Mouse (Mus musculus) fat pad, adult 2 months (tissue): ENCODE measurements around the gene Atg2a.
A peak's percentile ranks its signal among the peaks of the same experiment; 100 is the strongest.
"Not testable (repeated sequence)": the region's sequence is repeated elsewhere in the genome, so short reads cannot be mapped to it uniquely, and the experiment has no call there.

ENCODE experiments used
- DNase-seq: peaks from one replicate; pipeline ENCODE4 v3.0.0-alpha.2; 2011; ENCODE audit warnings: low read depth, low spot score; ENCODE audit errors: extremely low read depth

The Atg2a gene

DNA sequence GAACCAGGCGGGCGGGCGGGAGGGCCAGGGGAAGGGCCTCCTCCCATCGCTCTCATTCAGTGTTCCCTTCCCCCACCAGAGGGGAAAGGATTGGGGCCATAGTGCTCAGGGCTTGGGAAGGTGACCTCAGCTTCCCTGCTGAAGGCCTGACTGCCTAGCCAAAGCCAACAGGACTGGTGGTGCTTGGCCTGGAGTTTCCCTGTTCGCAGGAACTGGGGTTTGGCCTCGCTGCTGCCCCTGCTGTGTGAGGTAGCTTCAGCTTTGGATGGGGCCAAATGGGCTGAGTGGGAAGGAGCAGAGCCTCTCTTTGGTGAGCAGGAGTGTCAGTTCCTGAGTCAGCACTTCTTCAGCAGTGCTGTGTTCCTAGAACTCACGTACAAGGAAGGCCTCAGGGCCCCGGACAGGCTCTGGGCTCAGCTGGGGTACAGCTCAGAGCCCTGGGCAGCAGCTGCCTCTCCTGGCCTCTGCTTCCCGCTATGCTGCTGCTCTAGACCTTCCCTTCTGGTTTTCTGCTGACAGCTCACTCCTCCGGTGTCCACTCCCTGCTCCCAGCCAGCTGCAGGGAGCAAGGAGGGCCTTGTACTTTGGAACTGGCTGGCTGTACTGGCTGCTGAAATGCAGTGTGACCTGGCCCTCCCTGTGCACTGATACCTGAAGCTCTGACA lies 49.8 kb downstream of the Atg2a start:
- no peak for DNase-seq

DNA sequence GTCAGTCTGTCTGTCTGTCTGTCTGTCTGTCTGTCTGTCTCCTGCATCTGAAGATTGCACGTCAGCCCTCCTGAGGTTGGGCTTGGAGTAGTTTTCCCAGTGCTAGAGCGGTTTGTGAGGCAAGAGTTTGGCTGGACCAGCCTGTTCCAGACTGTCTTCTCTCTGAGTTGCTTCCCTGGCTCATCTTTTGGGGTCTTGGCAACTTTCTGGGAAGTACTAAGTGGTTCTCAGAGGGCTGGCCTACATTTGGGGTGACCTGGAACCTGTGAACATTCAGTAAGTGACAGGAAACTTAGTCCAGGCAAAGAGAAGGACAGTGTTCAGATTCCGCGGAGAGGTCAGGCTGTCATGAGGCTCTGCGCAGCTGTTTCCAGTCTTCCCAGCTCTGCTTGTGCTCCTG lies 50.8 kb downstream of the Atg2a start:
- no peak for DNase-seq

DNA sequence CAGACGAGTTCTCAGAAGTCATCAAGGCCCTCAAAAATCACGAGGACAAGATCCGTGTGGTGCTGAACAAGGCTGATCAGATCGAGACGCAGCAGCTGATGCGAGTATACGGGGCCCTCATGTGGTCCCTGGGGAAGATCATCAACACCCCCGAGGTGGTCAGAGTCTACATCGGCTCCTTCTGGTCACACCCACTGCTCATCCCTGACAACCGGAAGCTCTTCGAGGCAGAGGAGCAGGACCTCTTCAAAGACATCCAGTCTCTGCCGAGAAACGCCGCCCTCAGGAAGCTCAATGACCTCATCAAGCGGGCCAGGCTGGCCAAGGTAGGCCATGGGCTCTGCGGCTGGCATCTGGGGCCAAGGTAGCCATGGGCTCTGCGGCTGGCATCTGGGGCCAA lies 52.8 kb downstream of the Atg2a start:
- DNase-seq: no peak

DNA sequence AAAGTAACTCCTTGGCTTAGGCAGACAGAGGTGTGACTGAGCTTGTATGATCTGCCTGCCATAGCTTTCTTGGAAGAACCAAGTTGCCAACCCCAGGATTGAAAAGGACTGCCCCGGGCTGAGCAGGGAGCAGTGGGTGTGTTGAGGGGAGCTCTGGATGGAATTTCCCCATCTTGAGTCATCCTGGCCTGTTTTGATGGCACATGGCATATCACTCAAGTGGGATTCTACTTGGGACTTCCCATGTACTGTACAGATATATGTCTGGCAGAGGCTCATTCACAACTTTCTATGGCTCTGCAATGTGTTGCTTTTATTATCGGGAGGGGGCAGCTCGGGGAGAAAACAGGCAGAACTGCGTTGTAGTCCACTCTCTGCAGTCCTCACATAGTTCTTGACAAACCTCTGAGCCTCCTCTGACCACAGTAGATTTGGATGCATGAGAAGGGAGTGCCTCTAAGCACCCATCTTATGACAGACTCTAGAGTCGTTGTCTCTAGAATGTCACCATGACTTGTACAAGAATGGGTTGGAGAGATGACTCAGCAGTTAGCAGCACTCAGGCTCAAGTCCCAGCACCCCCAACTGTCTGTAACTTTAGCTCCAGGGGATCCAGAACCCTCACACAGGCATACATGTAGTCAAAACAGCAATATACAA lies 55.2 kb downstream of the Atg2a start:
- no peak for DNase-seq

DNA sequence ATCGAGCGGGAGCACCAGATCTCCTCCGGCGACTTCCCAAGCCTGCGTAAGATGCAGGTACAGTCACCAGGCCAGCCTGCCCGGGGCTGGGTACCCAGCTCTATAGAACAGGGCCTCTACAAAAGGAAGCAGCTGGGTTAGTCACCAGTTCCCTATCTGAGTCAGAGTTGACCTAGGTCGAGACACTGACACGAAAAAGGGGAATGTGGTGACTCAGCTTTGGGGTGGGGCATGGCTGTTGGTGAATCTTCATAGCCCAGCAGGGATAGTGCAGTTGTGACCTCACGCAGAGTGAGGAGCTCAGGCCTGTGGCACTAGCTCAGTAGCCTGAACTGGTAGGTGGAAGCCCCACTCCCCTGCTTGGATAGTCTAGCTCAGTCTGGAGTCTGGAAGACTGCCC lies 56.2 kb downstream of the Atg2a start:
- no peak for DNase-seq

DNA sequence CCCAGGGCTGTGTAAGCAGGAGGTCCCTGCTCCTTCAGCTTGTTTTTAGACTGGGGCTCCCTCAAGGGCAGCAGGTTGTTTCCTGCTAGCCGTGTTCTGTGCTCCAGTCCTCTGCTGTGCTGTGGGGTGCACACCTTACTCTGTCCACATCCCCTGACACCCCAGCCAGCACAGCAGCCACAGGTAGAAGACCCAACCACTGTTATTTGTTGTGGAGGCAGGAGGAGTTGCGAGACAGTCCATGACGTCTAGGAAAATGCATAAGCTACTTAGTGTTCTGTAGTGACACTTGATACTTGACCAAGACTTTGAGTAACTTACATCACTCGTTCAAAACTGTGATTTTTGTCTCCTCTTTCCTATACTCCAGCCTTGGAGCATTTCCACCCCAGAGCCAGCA lies 57.5 kb downstream of the Atg2a start:
- no peak for DNase-seq

DNA sequence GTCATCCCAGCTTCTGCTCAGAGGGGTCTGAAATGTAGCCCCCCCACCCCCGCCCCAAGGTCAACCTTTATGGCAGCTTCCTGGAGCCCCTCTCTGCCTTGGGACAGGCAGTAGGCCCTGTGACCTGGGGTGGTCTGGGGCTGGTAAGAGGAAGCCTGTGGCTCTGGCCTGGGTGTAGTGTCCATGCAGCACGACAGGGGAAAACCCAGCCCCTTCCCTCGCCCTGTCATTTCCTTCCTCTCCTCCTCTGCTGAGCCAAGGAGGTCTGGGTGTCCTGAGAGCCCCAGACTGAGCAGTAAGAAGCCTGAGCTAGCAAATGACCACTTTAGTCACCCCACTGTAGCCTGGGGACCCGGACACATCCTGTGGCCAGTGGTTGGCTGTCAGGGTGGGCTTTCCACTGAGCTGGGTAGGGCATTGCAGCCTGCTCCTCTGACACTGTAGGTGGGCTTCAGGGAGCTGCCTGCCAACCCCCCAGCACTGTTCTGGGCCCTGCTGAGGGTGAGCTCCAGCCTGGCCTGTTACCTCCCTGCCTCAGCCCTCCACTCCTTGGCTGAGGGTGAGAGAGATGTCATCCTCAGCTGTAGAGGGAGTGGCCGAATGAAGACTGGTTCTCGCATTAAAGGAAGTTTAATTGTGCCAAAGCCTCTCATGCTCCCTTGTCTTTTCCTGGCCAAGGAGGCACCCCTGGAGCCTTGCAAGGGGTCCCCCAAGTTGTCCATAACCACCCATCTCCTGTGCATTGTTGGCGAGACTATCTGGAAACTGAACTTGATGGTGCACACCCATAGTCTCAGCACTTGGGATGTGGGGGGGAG lies 58.2 kb downstream of the Atg2a start:
- DNase-seq: no peak

DNA sequence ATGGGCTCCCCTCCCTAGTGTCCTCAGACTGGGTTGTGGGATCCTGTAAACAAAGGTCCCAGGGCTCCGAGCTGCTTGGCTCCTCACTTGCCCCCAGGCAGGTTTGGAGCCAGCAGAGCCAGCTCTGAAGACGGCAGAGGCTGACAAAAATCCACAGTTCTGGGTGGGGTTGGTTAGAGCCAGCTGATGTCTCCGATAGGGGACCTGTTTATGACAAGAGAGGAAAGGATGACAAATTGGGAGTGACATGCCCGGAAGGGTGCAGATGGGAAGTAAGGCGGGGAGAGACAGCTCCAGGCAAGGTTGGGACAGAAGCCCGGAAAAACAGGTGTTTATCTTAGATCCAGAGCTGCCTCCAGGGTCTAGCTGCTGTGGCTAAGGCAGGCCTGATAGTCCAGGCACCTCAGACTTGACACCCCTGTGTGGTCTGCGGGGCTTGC lies 59.0 kb downstream of the Atg2a start:
- no peak for DNase-seq

DNA sequence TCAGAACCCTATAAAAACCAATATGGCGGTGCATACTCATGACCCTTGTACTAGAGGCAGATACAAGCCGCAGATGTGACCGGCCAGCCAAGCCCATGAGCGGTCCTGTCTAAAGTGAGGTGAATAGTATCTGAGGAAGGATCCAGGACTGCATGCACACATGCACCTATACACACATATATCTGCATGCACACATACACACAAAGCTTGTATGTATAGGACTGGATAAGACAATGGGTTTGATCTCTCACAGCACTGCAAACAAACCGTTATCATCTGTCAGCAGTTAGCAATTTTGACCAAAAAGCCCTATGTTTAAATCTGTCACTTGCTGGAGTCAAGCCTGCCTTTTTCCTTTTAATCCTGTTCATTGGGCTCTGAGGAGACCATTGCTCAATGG lies 60.6 kb downstream of the Atg2a start:
- DNase-seq: no peak

DNA sequence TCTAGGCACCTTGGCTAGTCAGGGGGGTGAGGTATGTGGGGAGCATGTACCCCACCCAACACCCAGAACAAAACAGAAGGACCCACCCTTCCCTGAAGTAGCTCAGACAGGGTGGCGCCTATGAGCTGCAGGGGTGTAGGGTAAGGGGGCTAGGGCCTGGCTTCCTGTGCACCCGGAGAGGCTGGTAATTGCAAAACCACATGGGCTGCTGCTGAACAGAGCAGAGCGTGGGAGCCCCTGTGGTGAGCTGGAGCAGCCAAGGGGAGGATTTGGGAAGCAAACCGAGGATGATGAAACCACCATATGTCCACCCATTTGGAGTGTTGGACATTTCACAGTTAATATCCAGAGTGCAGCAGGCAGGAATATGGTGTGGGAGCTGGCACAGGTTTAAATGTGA lies 61.1 kb downstream of the Atg2a start:
- DNase-seq: no peak

DNA sequence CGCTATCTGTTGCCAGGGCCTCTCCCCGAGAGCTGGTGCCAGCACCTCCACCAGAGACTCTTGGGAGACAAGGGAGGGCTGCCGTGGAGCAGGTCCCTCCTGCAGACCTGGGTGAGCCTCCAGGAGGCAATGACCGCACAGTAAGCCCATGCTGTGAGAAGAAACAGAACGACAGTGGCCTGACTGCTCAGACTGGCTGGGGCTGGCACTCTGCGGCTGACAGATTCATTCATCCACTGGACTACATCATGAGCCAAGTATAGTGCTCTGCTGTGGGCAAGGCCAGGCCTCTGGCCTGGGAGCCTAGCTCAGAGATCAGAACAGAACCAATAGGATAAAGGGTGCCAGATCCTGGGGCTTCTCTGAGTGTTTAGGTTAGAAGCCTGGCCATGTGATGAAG lies 62.4 kb downstream of the Atg2a start:
- no peak for DNase-seq

DNA sequence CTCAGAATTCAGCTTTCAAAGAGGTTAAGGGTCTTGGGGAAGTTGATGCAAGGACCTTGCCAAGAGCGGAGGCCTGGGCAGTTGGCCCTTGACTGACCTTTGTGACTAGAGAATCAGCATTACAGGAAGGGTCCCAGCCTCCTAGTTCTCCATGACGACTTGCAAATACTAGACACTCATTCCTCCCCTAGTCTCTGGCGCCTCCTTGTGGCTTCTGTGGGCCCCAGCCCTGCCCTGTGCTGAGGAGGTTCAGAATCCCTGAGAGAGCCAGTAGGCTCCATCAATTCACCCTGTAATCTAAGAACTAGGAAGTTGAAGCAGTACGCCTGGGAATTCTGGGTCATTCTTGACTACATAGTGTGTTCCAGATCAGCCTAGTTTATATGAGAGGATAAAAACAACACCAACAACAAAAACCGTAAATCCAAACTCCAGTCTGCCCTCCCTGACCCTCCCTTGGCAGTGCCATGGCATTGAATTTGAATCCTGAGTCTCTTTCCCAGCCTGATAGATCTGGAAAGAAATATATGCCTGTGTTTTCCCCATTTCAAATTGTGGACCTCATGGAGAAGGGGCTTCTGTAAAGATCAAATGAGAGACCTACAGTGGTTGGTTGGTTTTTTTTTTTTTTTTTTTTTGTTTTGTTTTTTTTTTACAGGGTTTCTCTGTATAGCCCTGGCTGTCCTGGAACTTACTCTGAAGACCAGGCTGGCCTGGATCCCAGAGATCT lies 63.5 kb downstream of the Atg2a start:
- DNase-seq: no peak

DNA sequence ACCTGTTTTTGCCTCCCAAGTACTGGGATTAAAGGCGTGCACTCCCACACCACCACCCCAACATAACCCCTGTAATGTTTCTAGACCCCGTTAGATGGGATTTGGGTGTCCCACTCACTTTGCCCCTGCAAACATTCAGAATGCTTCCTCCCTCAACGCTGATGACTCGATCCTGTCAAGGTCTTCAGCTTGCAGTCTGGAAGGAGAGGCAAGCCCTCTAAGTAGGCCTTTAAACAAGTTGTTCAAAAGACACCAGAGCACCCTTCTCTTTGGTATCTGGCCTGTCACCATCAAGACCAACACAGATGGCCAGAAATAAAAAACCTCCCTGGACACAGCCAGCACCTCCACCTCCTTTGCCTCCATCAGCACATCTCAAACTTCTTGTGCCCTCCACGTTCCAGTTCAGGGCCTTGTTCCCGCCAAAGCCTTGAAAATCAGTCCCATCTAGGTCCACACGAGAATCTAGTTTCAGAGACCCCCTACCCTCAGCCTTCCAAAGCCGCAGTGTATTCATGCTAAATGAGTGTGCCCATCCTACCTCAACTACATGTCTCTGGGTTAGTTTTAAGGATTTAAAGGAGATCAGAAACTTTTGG lies 64.1 kb downstream of the Atg2a start:
- DNase-seq: no peak

DNA sequence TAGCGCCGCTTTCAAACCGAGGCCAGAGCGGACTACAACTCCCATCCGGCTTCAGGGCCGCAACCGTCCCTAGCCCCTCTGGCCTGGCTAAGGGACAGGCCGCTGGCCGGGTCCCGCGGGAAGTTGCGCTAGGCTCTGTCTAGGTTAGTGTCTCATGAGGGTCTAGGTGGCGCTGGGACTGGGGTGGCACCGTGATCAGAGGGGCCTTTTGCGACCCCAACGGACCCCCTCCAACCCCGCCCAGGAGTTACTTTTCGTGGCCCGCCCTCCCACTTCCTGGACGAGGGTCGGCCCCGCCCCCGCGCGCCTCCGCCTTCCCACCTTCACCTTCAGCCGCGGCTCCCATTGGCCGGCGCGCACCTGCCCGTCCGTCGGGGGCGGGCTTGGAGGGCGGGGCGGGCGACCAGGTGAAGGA lies 64.7 kb downstream of the Atg2a start, which contains the start of gene Cdc42bpg:
TSS of gene Cdc42bpg (plus strand) at position 320 of the 415 bp plus-strand sequence.
- no peak for DNase-seq

DNA sequence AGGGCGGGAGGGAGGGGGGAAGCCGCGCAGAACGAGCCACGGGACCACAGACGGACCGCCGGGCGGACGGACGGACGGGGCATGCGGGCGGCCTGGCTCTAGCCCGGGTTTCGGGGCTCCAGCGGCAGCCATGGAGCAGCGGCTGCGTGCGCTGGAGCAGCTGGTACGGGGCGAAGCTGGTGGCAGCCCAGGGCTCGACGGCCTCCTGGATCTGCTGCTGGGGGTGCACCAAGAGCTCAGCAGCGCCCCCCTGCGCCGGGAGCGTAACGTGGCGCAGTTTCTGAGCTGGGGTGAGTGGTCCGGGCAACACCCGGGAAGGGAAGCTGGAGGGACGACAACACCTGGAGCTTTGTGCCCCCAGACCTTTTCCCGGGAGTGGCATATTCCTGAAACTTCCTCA lies 65.1 kb downstream of the Atg2a start:
- no peak for DNase-seq

DNA sequence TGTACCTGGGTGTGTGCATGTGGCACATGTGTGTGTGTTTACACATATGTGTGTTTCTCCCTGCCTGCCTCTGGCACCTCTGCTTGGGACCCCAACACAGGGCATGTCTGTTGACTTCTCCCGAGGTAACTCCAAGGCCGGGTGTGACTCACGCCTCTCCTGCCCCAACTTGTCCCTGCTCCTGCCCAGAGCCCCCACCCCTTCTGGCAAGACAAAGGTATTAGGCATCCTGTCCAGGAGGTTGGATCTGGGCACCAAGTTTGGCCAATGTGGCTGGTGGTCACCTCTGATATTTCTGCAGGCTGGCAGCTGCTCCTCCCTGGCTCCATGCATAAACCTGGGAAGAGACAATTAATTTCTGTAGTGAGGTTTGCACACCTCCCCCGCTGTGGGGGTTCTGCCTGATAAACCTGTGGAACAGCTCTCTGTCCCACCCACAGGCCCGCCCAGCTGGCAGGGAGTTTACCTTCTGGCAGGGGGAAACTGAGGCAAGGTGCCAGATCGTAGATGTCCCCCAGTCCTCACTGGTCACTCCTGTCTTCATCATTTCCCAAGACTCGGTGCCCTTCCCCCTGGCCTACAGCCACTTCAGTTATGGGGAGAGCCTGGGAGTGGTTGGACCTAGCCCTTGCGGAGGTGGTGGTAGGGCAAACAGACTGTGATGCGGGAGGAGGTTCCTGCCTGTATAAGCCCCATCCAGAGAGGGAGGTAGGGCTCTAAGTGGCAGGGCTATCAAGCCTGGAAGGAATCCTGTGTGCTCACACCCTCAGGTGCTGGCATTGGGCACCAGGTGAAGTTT lies 66.5 kb downstream of the Atg2a start:
- DNase-seq: peak; percentile 88

DNA sequence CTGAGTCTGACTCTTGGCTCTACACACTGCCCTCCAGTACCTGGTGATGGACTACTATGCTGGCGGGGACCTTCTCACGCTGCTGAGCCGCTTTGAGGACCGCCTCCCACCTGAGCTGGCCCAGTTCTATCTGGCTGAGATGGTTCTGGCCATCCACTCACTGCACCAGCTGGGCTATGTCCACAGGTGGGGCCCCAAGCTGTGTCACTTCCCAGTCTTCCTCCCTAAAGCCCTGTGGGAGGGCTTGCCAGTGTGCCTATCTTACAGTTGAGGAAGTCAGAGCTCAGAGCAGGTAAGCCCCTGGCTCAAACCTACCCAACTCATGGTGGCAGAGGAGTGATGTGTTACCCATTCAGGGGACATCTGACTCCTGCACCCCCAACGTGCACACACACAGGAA lies 68.7 kb downstream of the Atg2a start:
- DNase-seq: no peak

DNA sequence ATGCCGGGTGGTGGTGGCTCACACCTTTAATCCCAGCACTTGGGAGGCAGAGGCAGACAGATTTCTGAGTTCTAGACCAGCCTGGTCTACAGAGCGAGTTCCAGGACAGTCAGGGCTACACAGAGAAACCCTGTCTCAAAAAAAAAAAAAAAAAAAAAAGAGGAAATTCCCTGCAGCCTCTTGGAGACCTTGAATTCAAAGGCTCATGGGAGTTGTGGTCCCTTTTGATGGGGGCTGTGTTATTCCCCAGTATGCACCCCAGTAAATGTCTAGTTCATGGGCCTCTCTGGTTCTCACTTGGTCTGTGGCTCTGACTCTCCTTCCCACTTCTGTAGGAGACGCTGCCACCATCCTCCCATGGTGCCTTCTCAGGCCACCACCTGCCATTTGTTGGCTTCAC lies 70.3 kb downstream of the Atg2a start:
- DNase-seq: not testable (repeated sequence)
